In genomic region chr2:132106069-132106468, GRCm38 (mm10) we compare ENCODE assay signal across 11 mouse cellular contexts. TPM values are rescaled to one million over a fixed set of nuclear protein-coding genes. Genes with fewer than 3 reads are reported as not detected.
DNase-seq lines count a peak whose midpoint lies in the region; ATAC-seq and TF ChIP-seq lines count a peak whose summit lies in the region.
"Had no signal": no experiment of that assay in that cellular context is flagged by ENCODE, and none has a peak within 500 bp of the region (broad histone marks: within the 10 kb centered on the region; RNA-seq: fewer than 3 reads in every experiment).

No protein-coding gene starts in this region.

- peak; percentile 45 for DNase-seq in gastrocnemius, adult 18-20 months (ENCODE audit: low spot score)
- DNase-seq in gastrocnemius, adult 8-10 months (ENCODE audit: low spot score in 2 of 2): no peak
- DNase-seq in lung, postnatal 0 days (ENCODE audit: low spot score): peak; percentile 64
- no peak for DNase-seq in lung, postnatal 14 days
- DNase-seq in heart, embryonic 10.5 days (ENCODE audit: low spot score): no peak
- DNase-seq in right cerebral cortex, postnatal 10 days (ENCODE audit: low spot score in 2 of 2): no peak
- no peak for DNase-seq in thymus, postnatal 25 days

- H3K4me3 ChIP-seq in lung, postnatal 0 days (ENCODE audit: low read depth, low read length): no peak overlapping the region
- H3K4me3 ChIP-seq in heart, embryonic 10.5 days: no peak overlapping the region
- H3K4me3 ChIP-seq in macrophage (ENCODE audit: inconsistent target): no peak overlapping the region
- H3K4me3 ChIP-seq: embryonic facial prominence, embryonic 13.5 days; stomach, embryonic 15.5 days had no signal

- H3K4me1 ChIP-seq in lung, postnatal 0 days (ENCODE audit: insufficient read depth, low read depth, low read length): peaks cover 18% of the 10 kb centered on the region; the same call in 1 of the 2 replicates
- H3K4me1 ChIP-seq in heart, embryonic 10.5 days: peaks cover 42% of the 10 kb centered on the region

- 56% methylated on average over 5 of the region's 5 CpGs for WGBS in lung, postnatal 0 days
- 57% methylated on average over 5 of the region's 5 CpGs for WGBS in heart, embryonic 10.5 days
- WGBS in macrophage (ENCODE audit: missing documents): 91% methylated on average over 5 of the region's 5 CpGs

- no peak for TF ChIP-seq CTCF in lung, postnatal 0 days (IDR thresholded peaks at IDR 0.05)

- H3K27me3 ChIP-seq in lung, postnatal 0 days (replicated peaks; ENCODE audit: insufficient read depth, low read length): no peaks in the 10 kb centered on the region
- H3K27me3 ChIP-seq in heart, embryonic 10.5 days (ENCODE audit: insufficient read depth, poor library complexity, severe bottlenecking): no peaks in the 10 kb centered on the region
- H3K27me3 ChIP-seq: embryonic facial prominence, embryonic 13.5 days; Patski; stomach, embryonic 15.5 days had no signal

- peaks cover 98% of the 10 kb centered on the region for H3K79me2 ChIP-seq in macrophage (ENCODE audit: inconsistent target)

- H3K9me3 ChIP-seq in lung, postnatal 0 days (ENCODE audit: low read length): no peaks in the 10 kb centered on the region
- no peaks in the 10 kb centered on the region for H3K9me3 ChIP-seq in heart, embryonic 10.5 days
- H3K9me3 ChIP-seq: embryonic facial prominence, embryonic 13.5 days; stomach, embryonic 15.5 days had no signal

- no peak overlapping the region for H3K4me2 ChIP-seq in lung, postnatal 0 days (replicated peaks; ENCODE audit: low read depth, low read length)
- H3K4me2 ChIP-seq: embryonic facial prominence, embryonic 13.5 days; stomach, embryonic 15.5 days had no signal

- no peak overlapping the region for H3K9ac ChIP-seq in lung, postnatal 0 days (replicated peaks; ENCODE audit: low read depth)
- H3K9ac ChIP-seq: embryonic facial prominence, embryonic 13.5 days; stomach, embryonic 15.5 days had no signal

- no peak overlapping the region for H3K27ac ChIP-seq in lung, postnatal 0 days (ENCODE audit: low read length)
- peak overlapping the region; percentile 67 for H3K27ac ChIP-seq in heart, embryonic 10.5 days
- peak overlapping the region; percentile 54; the same call in 1 of the 2 replicates for H3K27ac ChIP-seq in macrophage
- H3K27ac ChIP-seq: embryonic facial prominence, embryonic 13.5 days; stomach, embryonic 15.5 days had no signal

- TF ChIP-seq EP300 in lung, postnatal 0 days (IDR thresholded peaks at IDR 0.05): no peak

- ATAC-seq in lung, postnatal 0 days: peak; percentile 57
- ATAC-seq: Patski had no signal

- H3K36me3 ChIP-seq in lung, postnatal 0 days (ENCODE audit: insufficient read depth, low read length): no peaks in the 10 kb centered on the region
- peaks cover 7% of the 10 kb centered on the region; the same call in 1 of the 2 replicates for H3K36me3 ChIP-seq in heart, embryonic 10.5 days
- peaks cover 6% of the 10 kb centered on the region; the same call in 1 of the 2 replicates for H3K36me3 ChIP-seq in macrophage (ENCODE audit: inconsistent target)

RNA-seq across cellular contexts. Expression of gene Slc23a2, which starts 38.8 kb away (rescaled TPM):
- total RNA-seq in gastrocnemius, adult 18-20 months (2021): 10 to 100 TPM in 1 of 2 experiments, 1 to 10 TPM in 1; 9.4 to 12.9 TPM
- total RNA-seq in gastrocnemius, adult 8-10 months (2022): 10 to 100 TPM in 2 of 4 experiments, 1 to 10 TPM in 2; 8.0 to 10.3 (median 9.6) TPM
- 26.6 and 35.8 TPM in 2 replicates for polyA plus RNA-seq in lung, postnatal 0 days (2015; fragmentation: Nextera tagmentation; extraction: Ambion mirVana)
- polyA plus RNA-seq in heart, embryonic 10.5 days (2016; fragmentation: Nextera tagmentation; extraction: Ambion mirVana): 8.7 and 10.3 TPM in 2 replicates
- total RNA-seq in macrophage (2018; cell fraction: chromatin; rRNA removed): 100 to 1,000 TPM; 118 to 357 (median 244) TPM
- 100 to 1,000 TPM in 7 of 26 experiments, 10 to 100 TPM in 19; 71.9 to 117 (median 91.5) TPM for total RNA-seq in macrophage (2018; cell fraction: cytosol; rRNA removed)
- total RNA-seq in macrophage (2018; cell fraction: nucleus; rRNA removed): 100 to 1,000 TPM; 142 to 294 (median 219) TPM
- polyA plus RNA-seq in macrophage (2018): 42.4 to 55.7 TPM (median 53.2 TPM) in 3 replicates

Comparison
In these comparisons a context has a peak if more than half of its experiments do, and no peak if none do; other contexts are left out.
1. DNase-seq: peak in gastrocnemius, adult 18-20 months (single experiment) and lung, postnatal 0 days (single experiment); none in gastrocnemius, adult 8-10 months (0 of 2), lung, postnatal 14 days (single experiment), heart, embryonic 10.5 days (single experiment), right cerebral cortex, postnatal 10 days (0 of 2) and thymus, postnatal 25 days (single experiment).